In the genomic region with DNA sequence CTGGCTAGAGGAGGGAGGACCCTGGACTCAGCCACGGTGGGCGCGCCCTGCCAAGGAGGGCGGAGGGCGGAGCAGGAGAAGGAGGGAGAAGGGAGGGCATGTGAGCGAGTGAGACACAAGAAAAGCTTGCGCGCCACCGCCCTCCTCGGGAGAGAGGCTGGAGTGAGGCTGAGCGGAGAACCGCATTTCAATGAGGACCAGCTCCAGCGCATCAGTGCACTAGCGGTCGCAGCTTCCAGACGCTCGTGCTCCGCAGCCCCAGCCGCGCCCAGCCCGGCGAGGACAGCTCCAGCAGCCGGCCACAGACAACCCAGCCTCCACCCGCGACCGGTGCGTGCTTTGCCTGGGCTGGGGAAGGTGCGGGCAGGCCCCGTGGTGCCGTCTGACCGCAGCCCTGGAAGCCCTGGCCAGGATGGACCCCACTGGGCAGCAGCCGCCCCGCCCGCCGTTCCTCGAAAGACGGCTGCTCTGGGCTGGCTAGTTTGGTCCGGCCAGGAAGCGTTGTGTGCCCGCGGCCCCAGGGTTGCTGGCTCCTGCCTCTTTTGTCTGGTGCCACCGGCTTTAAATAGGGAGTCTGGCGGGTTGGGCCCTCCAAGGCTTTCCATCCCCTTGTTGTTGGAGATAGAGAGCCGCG, we compare ENCODE assay signal across 7 mouse cellular contexts. TPM values are rescaled to one million over a fixed set of nuclear protein-coding genes. Genes with fewer than 3 reads are reported as not detected.
DNase-seq lines count a peak whose midpoint lies in the region; ATAC-seq and TF ChIP-seq lines count a peak whose summit lies in the region.

No protein-coding gene starts in this region.

- peak overlapping the region; percentile 93 for H3K4me2 ChIP-seq in kidney, embryonic 14.5 days (replicated peaks; ENCODE audit: low read depth, low read length)
- H3K4me2 ChIP-seq in limb, embryonic 14.5 days (replicated peaks; ENCODE audit: low read depth, low read length, severe bottlenecking) = peak overlapping the region; percentile 84

- H3K4me3 ChIP-seq in embryonic fibroblast, embryonic 13.5 days (ENCODE audit: insufficient read depth, low read length) = peak overlapping the region; percentile 49
- H3K4me3 ChIP-seq in kidney, embryonic 14.5 days (ENCODE audit: low read length) = peak overlapping the region; percentile 66
- peak overlapping the region; percentile 69 for H3K4me3 ChIP-seq in limb, embryonic 14.5 days (replicated peaks; ENCODE audit: low read length)

- peak overlapping the region; percentile 68 for H3K27ac ChIP-seq in embryonic fibroblast, embryonic 13.5 days (ENCODE audit: insufficient read depth, low read length)
- no peak overlapping the region for H3K27ac ChIP-seq in kidney, embryonic 14.5 days (ENCODE audit: low read depth, low read length)
- H3K27ac ChIP-seq in limb, embryonic 14.5 days (replicated peaks; ENCODE audit: low read depth, low read length) = peak overlapping the region; percentile 79

- no peaks in the 10 kb centered on the region for H3K4me1 ChIP-seq in embryonic fibroblast, embryonic 13.5 days (ENCODE audit: control insufficient read depth, insufficient read depth, low read length)
- H3K4me1 ChIP-seq in kidney, embryonic 14.5 days (ENCODE audit: control insufficient read depth, insufficient read depth, low read length) = peaks cover 13% of the 10 kb centered on the region; the same call in 1 of the 2 replicates
- H3K4me1 ChIP-seq in limb, embryonic 14.5 days (ENCODE audit: control insufficient read depth, insufficient read depth, low read length) = peaks cover 9% of the 10 kb centered on the region; the same call in 1 of the 2 replicates

- 0 out of 2 replicates have a peak, but pooled peaks cover 3% of the 10 kb centered on the region for H3K27me3 ChIP-seq in kidney, embryonic 14.5 days (ENCODE audit: control insufficient read depth, insufficient read depth, low read length)
- H3K27me3 ChIP-seq in limb, embryonic 14.5 days (ENCODE audit: control insufficient read depth, insufficient read depth, low read length) = no peaks in the 10 kb centered on the region

- ATAC-seq in kidney, embryonic 14.5 days (ENCODE audit: low FRiP score, low TSS enrichment) = peak; percentile 96
- peak; percentile 92 for ATAC-seq in limb, embryonic 14.5 days (ENCODE audit: low FRiP score, low read depth)

- peak overlapping the region; percentile 71 for H3K9ac ChIP-seq in kidney, embryonic 14.5 days (ENCODE audit: low read depth, low read length)
- peak overlapping the region; percentile 81 for H3K9ac ChIP-seq in limb, embryonic 14.5 days (ENCODE audit: low read depth, low read length, severe bottlenecking)

- WGBS in kidney, embryonic 14.5 days = under 1% methylated on average over 43 of the region's 45 CpGs
- 2% methylated on average over 11 of the region's 45 CpGs for WGBS in limb, embryonic 14.5 days

- peak; percentile 81 for DNase-seq in brain, embryonic 18.5 days (ENCODE audit: low read depth, low spot score)
- peak; percentile 74 to 87 for DNase-seq in heart, adult 9 months (ENCODE audit: low spot score in 2 of 2)
- peak; percentile 90 for DNase-seq in limb, embryonic 14.5 days (ENCODE audit: low spot score)
- DNase-seq in neural tube, embryonic 10.5 days (ENCODE audit: extremely low spot score, low spot score) = peak; percentile 86
- peak; percentile 16 to 65 for DNase-seq in urinary bladder, adult 18-20 months (ENCODE audit: low spot score in 2 of 2)

- TF ChIP-seq CTCF in embryonic fibroblast, embryonic 13.5 days (IDR thresholded peaks at IDR 0.05; ENCODE audit: borderline replicate concordance, insufficient read depth, low read length) = peak; percentile 44; the same call in 1 of the 2 replicates

- peak; percentile 97 for TF ChIP-seq POLR2A in embryonic fibroblast, embryonic 13.5 days (IDR thresholded peaks at IDR 0.05; ENCODE audit: low read depth, low read length)
- TF ChIP-seq POLR2A in limb, embryonic 14.5 days (IDR thresholded peaks at IDR 0.05; ENCODE audit: borderline replicate concordance, extremely low read depth, insufficient read depth, insufficient read length) = peak; percentile 63; the same call in 1 of the 2 replicates

- H3K9me3 ChIP-seq in kidney, embryonic 14.5 days (ENCODE audit: control insufficient read depth, low read length) = no peaks in the 10 kb centered on the region
- no peaks in the 10 kb centered on the region for H3K9me3 ChIP-seq in limb, embryonic 14.5 days (ENCODE audit: control insufficient read depth, low read length)

- H3K36me3 ChIP-seq in kidney, embryonic 14.5 days (ENCODE audit: control insufficient read depth, insufficient read depth, low read length) = no peaks in the 10 kb centered on the region
- H3K36me3 ChIP-seq in limb, embryonic 14.5 days (ENCODE audit: control insufficient read depth, insufficient read depth, low read length) = peaks cover 7% of the 10 kb centered on the region

RNA-seq across cellular contexts. Expression of gene Dclk1, which starts 0.4 kb away (rescaled TPM):
- 39.1 and 89.6 TPM in 2 replicates for polyA plus RNA-seq in embryonic fibroblast, embryonic 13.5 days (2011; ENCODE audit: insufficient read length, low read depth, missing spikeins)
- 18.1 and 24.5 TPM in 2 replicates for polyA plus RNA-seq in kidney, embryonic 14.5 days (2014; fragmentation: Nextera tagmentation; extraction: Ambion mirVana)
- polyA plus RNA-seq in limb, embryonic 14.5 days (2012; rRNA removed) = 23.3 and 24.0 TPM in 2 replicates
- 66.2 and 75.7 TPM in 2 replicates for polyA plus RNA-seq in limb, embryonic 14.5 days (2014; fragmentation: Nextera tagmentation; extraction: Ambion mirVana)
